Mouse (Mus musculus) CD4-positive, CD25-positive, alpha-beta regulatory T cell, adult 2 months (primary cell): ENCODE measurements at regions not wholly inside any gene's neighbourhood (a gene's known extent, or its start where the extent isn't known, plus 50 kb on each side); places are given as distances from the start of the nearest gene placed in this dataset.
A peak's percentile ranks its signal among the peaks of the same experiment; 100 is the strongest.

Experiments used
- DNase-seq: peaks from one replicate; pipeline ENCODE4 v3.0.0-alpha.2; 2012; ENCODE audit warnings: low read depth, low spot score

DNA sequence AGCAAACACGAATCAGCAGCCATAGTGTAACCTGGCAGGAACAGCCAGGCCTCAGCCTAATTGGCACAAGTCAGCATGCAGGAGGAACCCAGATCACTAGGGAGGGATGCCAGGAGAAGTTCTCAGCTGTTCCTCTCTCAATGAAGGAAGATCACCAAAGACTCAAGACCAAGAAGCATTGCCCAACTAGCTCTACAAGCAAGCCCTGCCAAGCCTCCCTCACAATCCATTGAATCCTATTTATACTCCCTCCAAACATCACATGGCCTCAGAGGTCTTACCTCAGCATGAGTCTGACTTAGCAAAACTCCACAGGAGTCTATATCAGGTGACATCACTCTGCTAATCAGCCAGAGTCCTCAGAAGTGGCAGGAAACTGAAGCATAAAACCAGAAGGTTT, 135.1 kb downstream of the Rbm43 start:
- DNase-seq, result no peak

DNA sequence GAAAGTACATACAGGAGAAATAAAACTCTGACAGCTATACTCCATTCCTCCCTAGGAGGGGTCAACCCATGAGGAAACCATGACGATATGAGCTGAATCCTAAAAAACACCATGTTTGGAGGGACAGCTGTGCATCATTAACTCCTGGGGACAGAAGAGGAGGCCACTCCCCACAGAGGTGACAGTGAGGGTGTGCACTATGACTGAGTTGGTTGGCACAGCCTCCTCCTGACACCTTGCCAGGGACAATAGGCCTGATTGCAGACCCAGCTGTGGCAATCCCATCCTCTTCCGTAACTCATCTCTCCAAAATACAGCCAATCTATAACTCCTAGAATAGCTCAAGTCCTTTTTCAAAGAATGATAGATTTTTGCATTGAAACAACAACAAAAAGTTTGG, 112.0 kb downstream of the Rbm43 start:
- no peak for DNase-seq

DNA sequence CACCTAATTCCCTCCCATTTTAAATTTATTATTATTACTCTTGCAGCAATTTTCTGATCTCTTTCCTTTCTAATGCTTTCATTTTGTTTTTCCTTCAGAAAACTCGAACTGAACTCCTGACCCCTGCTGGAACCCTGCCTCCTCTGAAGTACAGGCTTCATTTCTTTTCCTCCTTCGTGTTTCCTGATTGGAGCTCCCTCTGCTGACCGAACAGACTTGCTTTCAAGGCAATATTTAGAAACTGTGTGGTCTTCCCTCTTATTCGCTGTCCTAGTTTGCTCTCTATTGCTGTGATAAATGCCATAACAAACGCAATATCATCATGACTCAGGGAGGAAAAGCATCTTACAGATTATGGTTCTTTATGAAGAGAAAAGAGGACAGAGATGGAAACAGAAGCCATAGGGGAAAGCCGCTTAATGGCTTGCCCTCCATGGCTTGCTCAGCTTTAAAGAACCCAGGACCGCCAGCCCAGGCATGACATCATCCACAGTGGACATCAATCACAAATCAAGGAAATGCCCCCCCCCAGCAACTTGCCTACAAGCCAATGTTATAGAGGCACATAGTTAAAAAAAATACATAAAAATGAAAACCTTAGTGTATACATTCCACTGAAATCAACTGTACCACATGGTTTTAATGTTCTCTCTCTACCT, 104.5 kb downstream of the Rbm43 start:
- DNase-seq, result peak; percentile 15

DNA sequence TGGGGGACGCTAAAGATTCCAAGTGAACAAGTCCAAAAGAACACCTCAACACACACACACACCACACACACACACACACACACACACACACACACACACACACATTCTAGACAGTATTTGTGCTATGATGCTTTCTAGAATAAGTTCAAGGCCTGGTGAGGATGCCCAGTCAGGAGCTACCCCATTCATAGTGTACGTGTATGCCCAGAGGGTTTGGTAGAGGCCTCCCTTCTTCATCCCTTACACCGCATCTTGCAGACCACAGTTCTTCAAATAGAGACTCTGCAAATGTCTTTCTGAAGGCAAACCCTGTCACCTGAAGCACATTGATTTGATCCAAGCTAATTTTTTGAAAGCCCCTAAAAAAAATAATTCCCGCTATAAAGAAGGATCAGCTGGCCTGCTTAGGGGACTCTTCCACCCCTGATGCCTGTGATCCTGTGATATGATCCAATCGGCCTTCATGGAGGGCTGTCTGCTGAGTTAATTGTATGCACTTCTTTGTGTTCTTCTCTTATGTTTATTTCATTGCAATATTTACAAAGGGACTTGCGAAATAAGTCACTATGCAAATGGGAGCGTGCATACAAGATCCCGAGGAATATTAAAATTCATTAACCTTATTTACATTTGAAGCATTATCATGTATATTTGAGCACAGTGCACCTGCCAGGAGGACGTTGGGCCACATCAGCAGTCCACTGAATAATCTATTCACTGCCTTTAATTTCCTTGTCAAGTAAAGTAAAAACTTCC, 103.8 kb downstream of the Rbm43 start:
- no peak for DNase-seq

DNA sequence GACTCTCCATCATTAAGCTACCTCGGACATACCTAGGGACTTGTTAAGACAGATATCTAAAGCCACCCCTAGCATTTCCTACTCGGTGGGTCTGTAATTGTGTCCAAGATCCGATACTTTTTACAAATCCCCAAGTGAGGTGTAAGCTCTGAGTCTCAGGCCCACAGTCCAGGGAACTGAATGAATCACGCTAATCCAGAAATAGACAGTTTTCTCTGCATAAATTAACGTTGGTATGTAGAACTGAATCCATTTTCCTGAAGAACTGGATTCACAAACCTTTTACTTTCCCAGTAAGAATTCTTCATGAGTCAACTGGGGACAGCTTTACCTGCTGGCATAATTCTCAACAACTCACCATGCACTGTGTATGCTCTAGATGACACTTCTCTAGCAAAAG, 97.1 kb downstream of the Rbm43 start:
- DNase-seq, result no peak

DNA sequence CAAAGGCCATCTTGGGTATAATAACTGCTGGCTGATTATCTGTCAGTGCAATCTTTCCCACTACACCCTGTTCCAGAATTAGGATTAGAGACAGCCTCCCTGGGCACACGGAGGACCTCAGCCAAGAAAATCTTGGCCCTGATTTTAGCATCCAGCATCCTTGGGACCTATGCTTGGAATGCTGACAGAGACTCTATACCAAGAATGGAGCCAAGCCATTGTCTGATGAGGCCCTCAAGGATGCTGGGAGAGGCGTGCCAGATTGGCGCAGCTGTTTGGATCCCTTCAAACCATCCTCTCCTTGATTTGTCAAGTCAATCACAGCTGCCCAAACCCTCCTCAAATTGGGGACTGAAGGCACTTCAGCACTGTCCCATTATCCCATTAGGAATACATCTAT, 94.2 kb downstream of the Rbm43 start:
- DNase-seq, result no peak

DNA sequence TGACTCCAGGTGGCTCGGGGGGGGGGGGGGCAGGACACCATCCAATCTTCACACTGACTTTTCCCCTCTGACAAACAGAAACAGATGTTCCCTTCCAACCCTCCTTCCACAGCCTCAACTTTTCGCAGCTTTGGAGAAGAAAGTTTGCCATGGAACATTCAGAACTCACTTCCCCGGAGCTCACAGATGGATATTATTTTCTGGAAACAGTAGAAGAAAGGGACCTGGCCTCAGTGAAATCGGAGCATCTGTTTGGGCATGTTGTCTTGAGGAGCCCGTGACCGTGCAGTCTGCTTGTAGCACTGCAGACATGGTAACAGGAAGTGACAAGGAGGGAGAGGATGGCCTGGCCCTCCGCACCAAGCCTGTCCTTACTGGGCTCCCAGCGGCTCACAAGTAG, 90.1 kb downstream of the Rbm43 start:
- DNase-seq, result no peak

DNA sequence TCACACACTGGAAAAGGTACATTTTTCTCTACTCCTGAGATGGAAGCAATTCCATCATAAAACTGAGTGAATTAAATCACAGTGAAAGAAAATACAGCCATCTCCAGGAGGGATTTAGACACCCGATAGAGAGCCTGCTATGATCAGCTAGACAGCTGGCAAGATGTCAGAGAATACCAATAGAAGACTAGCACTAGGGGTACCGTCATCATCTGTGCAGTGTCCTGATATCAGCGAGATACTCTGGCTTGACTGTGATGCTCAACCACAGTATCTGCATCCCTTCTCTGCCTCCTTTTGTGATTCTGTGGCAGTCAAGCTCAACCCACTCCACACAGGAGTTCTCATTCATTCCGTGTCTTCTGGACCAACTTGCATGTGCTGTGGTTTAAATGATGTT, 87.4 kb downstream of the Rbm43 start:
- DNase-seq, result no peak

DNA sequence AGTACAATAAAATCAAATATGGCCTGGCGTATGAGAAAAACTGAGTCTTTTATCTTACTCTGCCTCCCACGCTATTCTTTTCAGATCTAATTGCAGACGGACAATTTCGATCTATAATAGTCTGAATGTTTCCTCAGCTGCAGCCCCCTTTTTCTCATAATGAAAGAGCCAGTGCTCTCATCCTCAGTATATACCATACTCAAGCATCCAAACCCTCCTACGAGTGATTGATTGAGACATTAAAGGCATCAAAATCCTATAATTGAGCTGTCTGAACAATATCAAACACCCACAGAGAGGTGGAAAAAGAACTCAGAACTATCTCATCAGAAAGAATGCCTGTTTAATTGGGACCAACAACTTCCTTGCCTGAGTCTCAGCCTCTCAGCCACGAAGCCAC, 87.0 kb downstream of the Rbm43 start:
- no peak for DNase-seq

DNA sequence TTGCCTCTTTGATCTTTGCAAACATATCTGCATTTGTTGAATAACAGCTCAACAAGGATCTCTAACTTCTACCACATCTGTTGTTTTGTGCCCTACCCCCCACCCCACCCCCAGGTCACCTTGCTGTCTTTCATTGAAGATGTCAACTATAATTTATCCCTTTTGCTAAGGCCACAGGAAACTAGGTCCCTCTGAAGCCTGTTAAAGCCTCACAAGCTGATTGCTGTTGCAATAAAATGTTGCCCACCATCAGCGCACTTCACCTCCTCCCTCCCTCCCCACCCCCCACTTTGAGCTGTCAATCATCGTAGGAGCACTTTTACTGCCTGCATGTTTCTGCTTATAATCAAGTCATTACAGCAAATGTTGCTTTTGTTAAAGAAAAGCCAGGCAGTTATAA, 86.5 kb downstream of the Rbm43 start:
- no peak for DNase-seq

DNA sequence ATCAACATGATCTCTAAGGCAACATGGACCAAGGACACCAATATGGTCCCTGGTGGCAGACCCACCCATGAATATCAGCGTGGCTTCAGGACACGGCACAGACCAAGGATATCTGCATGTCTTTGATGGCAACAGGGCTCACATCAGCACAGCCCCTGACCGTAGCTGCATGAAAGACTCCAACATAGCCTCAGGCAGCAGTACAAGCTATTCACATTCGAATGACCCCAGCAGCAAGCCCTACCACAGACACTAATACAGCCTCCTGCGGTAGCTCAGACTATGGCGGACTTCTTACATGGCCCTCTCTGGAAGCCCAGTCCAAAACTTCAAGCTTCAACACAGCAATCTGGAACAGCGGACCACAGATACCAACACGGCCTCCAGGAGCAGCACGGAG, 84.4 kb downstream of the Rbm43 start:
- no peak for DNase-seq

DNA sequence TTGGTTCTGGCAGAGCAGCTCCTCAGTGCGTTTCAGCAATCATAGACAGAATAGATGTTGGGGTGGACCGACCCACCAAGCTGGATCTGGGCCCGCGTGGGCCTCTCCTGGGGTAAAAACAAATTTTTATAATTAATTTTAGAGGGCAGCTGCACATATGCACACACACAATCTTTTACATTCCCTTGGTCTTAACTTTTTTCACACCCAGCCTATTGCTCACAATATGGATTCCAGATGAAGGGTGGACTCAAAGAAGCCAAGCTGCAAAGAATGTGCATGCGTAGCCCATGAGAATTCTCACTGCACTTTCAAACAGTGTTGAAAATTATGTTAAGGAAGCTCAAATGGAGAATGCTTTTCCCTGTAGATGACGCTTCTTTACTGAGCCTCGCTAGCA, 83.3 kb downstream of the Rbm43 start:
- no peak for DNase-seq

DNA sequence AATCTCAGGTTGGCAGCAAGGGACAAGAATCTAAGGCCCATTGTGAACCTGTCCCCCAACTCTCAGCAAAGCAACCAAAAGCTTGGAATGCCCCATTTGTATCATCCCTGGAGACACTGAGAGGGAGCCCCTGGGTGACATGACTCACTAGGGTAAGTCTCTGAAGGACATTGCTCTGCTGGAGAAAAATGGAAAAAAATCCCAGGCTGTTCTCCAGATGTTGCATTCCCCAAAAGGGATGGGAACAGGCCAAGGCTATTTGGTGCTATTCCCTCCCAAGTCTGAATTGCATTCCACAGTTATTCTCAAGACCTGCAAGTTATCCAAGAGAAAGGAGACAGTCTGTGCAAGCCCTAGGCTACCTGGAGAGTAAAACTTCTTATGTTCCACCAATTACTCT, 77.7 kb downstream of the Rbm43 start:
- no peak for DNase-seq

DNA sequence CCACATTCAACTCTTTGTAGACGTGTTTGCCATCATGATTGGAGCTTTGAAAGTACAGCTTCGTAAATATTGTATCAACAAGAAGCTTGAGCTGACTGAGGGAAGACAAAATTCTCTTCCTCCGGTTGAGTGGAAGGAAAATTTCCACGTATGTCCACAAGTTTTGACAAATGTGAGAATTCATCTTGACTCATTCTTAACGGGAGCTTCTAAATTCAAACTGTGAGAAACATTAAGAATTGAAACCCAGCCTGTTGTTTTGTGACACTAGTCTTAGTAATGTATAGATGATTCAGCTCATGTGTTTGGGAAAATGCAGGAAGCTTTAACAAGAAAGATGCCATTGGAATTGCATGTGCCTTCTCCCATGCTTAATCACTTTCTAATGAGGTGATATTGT, 68.9 kb downstream of the Rbm43 start:
- no peak for DNase-seq

DNA sequence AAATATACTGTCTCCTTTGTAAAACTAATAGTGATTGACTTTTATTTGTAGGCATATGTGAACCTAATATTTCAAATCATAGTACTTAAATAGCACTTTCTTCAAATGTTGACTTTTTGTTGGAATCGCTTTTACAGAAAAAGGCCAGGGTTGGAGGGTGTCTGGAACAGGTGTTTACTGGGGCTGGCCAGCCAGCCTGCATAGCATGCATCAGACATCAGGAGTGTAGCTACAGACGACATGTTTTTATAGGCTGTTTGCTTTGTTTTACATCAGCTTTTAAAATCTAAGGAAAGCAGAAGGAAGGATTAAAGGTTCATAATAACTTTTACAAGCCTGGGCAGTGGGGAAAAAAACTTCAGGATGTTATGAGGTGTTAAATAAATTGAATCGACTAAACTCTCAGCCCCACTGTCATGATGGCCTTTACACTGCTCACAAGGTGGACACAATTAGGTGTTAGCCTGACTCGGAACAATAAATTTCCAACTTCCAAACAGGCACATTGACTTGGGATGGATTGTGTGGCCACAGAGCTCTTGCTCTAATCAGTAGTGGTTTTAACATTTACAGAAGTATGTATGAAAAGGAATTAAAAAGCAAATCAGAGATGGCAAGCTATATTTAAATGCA, 66.0 kb downstream of the Rbm43 start:
- no peak for DNase-seq

DNA sequence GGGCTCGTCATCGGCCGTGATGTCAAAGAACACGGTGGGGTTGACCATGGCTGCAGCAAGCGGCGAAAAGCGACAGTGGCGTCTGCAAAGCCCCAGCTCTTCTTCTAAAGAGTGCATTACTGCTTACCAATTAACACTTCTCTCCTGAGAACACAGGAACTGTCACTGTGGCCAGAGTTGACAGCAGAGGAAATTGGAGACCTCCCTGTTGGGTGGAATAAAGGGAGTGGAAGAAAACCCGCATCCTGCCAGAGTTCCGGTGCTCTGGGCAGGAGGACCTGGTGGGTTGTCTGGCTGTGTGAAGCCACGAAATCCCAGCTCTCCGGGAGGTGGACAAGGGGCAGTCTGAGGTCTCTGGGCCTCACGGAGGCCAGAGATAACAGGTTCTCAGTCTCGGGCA, 63.4 kb downstream of the Rbm43 start:
- no peak for DNase-seq
